ENCODE assay signal across 33 mouse cellular contexts in genomic region chr16:76429156-76429555, GRCm38 (mm10).
"Had no signal": no experiment of that assay in that cellular context is flagged by ENCODE, and none has a peak within 500 bp of the region (broad histone marks: within the 10 kb centered on the region; RNA-seq: fewer than 3 reads in every experiment).

No protein-coding gene starts in this region.

- ATAC-seq: liver, embryonic 12.5 days; liver, postnatal 0 days; lung, postnatal 0 days; midbrain, embryonic 13.5 days; midbrain, embryonic 15.5 days; midbrain, embryonic 16.5 days had no signal

- H3K36me3 ChIP-seq: limb, embryonic 10.5 days; limb, embryonic 12.5 days; limb, embryonic 13.5 days; limb, embryonic 15.5 days; liver, embryonic 12.5 days; liver, embryonic 13.5 days; liver, embryonic 15.5 days; lung, embryonic 15.5 days; midbrain, embryonic 10.5 days; midbrain, embryonic 12.5 days; midbrain, embryonic 13.5 days; midbrain, embryonic 15.5 days; neural tube, embryonic 12.5 days; neural tube, embryonic 13.5 days had no signal

- H3K27ac ChIP-seq: limb, embryonic 10.5 days; limb, embryonic 12.5 days; limb, embryonic 13.5 days; limb, embryonic 15.5 days; liver, embryonic 12.5 days; liver, embryonic 13.5 days; liver, embryonic 14.5 days; liver, embryonic 15.5 days; lung, embryonic 15.5 days; macrophage; midbrain, embryonic 10.5 days; midbrain, embryonic 12.5 days; midbrain, embryonic 13.5 days; midbrain, embryonic 15.5 days; neural tube, embryonic 12.5 days; neural tube, embryonic 13.5 days had no signal

- H3K9ac ChIP-seq: limb, embryonic 12.5 days; limb, embryonic 13.5 days; limb, embryonic 15.5 days; liver, embryonic 12.5 days; liver, embryonic 13.5 days; liver, embryonic 14.5 days; liver, embryonic 15.5 days; liver, postnatal 0 days; lung, embryonic 14.5 days; lung, embryonic 15.5 days; midbrain, embryonic 12.5 days; midbrain, embryonic 13.5 days; midbrain, embryonic 15.5 days; neural tube, embryonic 12.5 days; neural tube, embryonic 13.5 days had no signal

- H3K27me3 ChIP-seq: limb, embryonic 12.5 days; limb, embryonic 13.5 days; limb, embryonic 15.5 days; liver, embryonic 12.5 days; liver, embryonic 13.5 days; liver, embryonic 15.5 days; lung, embryonic 15.5 days; megakaryocyte, embryonic 14.5 days; midbrain, embryonic 12.5 days; midbrain, embryonic 13.5 days; midbrain, embryonic 15.5 days; neural tube, embryonic 12.5 days; neural tube, embryonic 13.5 days had no signal

- H3K4me1 ChIP-seq: limb, embryonic 10.5 days; limb, embryonic 12.5 days; limb, embryonic 13.5 days; liver, embryonic 12.5 days; liver, embryonic 13.5 days; liver, embryonic 15.5 days; midbrain, embryonic 10.5 days; midbrain, embryonic 12.5 days; midbrain, embryonic 13.5 days; midbrain, embryonic 15.5 days; neural tube, embryonic 12.5 days; neural tube, embryonic 13.5 days had no signal

- DNase-seq: left cerebral cortex, postnatal 4 days; liver; liver, embryonic 13.5 days; liver, postnatal 0 days; lung, adult 18-20 months; lung, adult 2 months; lung, embryonic 14.5 days; lung, postnatal 10 days; lung, postnatal 14 days; lung, postnatal 36 days; lung, postnatal 4 days; midbrain, embryonic 14.5 days had no signal

- H3K4me2 ChIP-seq: limb, embryonic 12.5 days; limb, embryonic 13.5 days; limb, embryonic 15.5 days; liver, embryonic 11.5 days; liver, embryonic 12.5 days; liver, embryonic 13.5 days; liver, embryonic 15.5 days; lung, embryonic 14.5 days; lung, embryonic 15.5 days; midbrain, embryonic 11.5 days; midbrain, embryonic 12.5 days; midbrain, embryonic 13.5 days; midbrain, embryonic 15.5 days; neural tube, embryonic 12.5 days; neural tube, embryonic 13.5 days had no signal

- H3K9me3 ChIP-seq: limb, embryonic 10.5 days; limb, embryonic 12.5 days; limb, embryonic 13.5 days; limb, embryonic 15.5 days; liver, embryonic 12.5 days; liver, embryonic 13.5 days; liver, embryonic 15.5 days; lung, embryonic 15.5 days; megakaryocyte, embryonic 14.5 days; midbrain, embryonic 10.5 days; midbrain, embryonic 12.5 days; midbrain, embryonic 13.5 days; midbrain, embryonic 15.5 days; neural tube, embryonic 12.5 days; neural tube, embryonic 13.5 days had no signal

- H3K4me3 ChIP-seq: limb, embryonic 10.5 days; limb, embryonic 12.5 days; limb, embryonic 13.5 days; limb, embryonic 15.5 days; liver, embryonic 12.5 days; liver, embryonic 13.5 days; liver, embryonic 15.5 days; lung, embryonic 15.5 days; megakaryocyte, embryonic 14.5 days; midbrain, embryonic 10.5 days; midbrain, embryonic 12.5 days; midbrain, embryonic 13.5 days; midbrain, embryonic 15.5 days; myocyte; neural tube, embryonic 12.5 days; neural tube, embryonic 13.5 days had no signal
